Comparison of ENCODE assay signal across 8 mouse cellular contexts in genomic region chr9:72133089-72133771, GRCm38 (mm10). TPM values are rescaled to one million over a fixed set of nuclear protein-coding genes. Genes with fewer than 3 reads are reported as not detected.
DNase-seq lines count a peak whose midpoint lies in the region; ATAC-seq and TF ChIP-seq lines count a peak whose summit lies in the region.

No protein-coding gene starts in this region.

- H3K27ac ChIP-seq in bone marrow macrophage, adult 2 months (ENCODE audit: insufficient read depth, low read depth, low read length), result peak overlapping the region; percentile 60
- peak overlapping the region; percentile 95 for H3K27ac ChIP-seq in embryonic facial prominence, embryonic 15.5 days (replicated peaks)
- peak overlapping the region; percentile 98 for H3K27ac ChIP-seq in heart, embryonic 10.5 days
- peak overlapping the region; percentile 95 for H3K27ac ChIP-seq in kidney, embryonic 15.5 days
- H3K27ac ChIP-seq in liver, embryonic 11.5 days (ENCODE audit: low read depth, low read length), result peak overlapping the region; percentile 70

- H3K9me3 ChIP-seq in embryonic facial prominence, embryonic 15.5 days (replicated peaks), result no peaks in the 10 kb centered on the region
- H3K9me3 ChIP-seq in heart, embryonic 10.5 days, result no peaks in the 10 kb centered on the region
- H3K9me3 ChIP-seq in kidney, embryonic 15.5 days (replicated peaks), result no peaks in the 10 kb centered on the region
- no peaks in the 10 kb centered on the region for H3K9me3 ChIP-seq in liver, embryonic 11.5 days (ENCODE audit: control insufficient read depth, low read length)

- no peaks in the 10 kb centered on the region for H3K36me3 ChIP-seq in embryonic facial prominence, embryonic 15.5 days
- H3K36me3 ChIP-seq in heart, embryonic 10.5 days, result no peaks in the 10 kb centered on the region
- H3K36me3 ChIP-seq in kidney, embryonic 15.5 days, result no peaks in the 10 kb centered on the region
- H3K36me3 ChIP-seq in liver, embryonic 11.5 days (ENCODE audit: control insufficient read depth, insufficient read depth, low read length), result no peaks in the 10 kb centered on the region
- no peaks in the 10 kb centered on the region for H3K36me3 ChIP-seq in myocyte (ENCODE audit: control insufficient read depth, insufficient read depth)

- 1% methylated on average over 56 of the region's 56 CpGs for WGBS in embryonic facial prominence, embryonic 15.5 days
- 2% methylated on average over 56 of the region's 56 CpGs for WGBS in heart, embryonic 10.5 days
- whole genome bisulfite sequencing in kidney, embryonic 15.5 days, result 1% methylated on average over 56 of the region's 56 CpGs
- 2% methylated on average over 53 of the region's 56 CpGs for WGBS in liver, embryonic 11.5 days

- peaks cover 12% of the 10 kb centered on the region for H3K4me1 ChIP-seq in bone marrow macrophage, adult 2 months (ENCODE audit: control insufficient read depth, insufficient read depth, low read length)
- peaks cover 17% of the 10 kb centered on the region; the same call in 1 of the 2 replicates for H3K4me1 ChIP-seq in embryonic facial prominence, embryonic 15.5 days
- peaks cover 14% of the 10 kb centered on the region for H3K4me1 ChIP-seq in heart, embryonic 10.5 days
- peaks cover 13% of the 10 kb centered on the region for H3K4me1 ChIP-seq in kidney, embryonic 15.5 days
- peaks cover 5% of the 10 kb centered on the region; the same call in 1 of the 2 replicates for H3K4me1 ChIP-seq in liver, embryonic 11.5 days (replicated peaks; ENCODE audit: control insufficient read depth, insufficient read depth, low read length)

- peak overlapping the region; percentile 79 for H3K4me2 ChIP-seq in embryonic facial prominence, embryonic 15.5 days (replicated peaks)
- peak overlapping the region; percentile 87 for H3K4me2 ChIP-seq in kidney, embryonic 15.5 days
- peak overlapping the region; percentile 87 for H3K4me2 ChIP-seq in liver, embryonic 11.5 days
- peak overlapping the region; percentile 97 for H3K4me2 ChIP-seq in myocyte (ENCODE audit: low read depth)

- TF ChIP-seq CTCF in bone marrow macrophage, adult 2 months (IDR thresholded peaks at IDR 0.05; ENCODE audit: low read depth, low read length), result no peak

- DNase-seq in B cell, adult 2 months, result peak; percentile 83 to 89
- peak; percentile 92 for DNase-seq in heart, embryonic 10.5 days (ENCODE audit: low spot score)
- DNase-seq in liver, embryonic 11.5 days (ENCODE audit: low spot score), result peak; percentile 88
- DNase-seq in spleen, postnatal 4 days (ENCODE audit: low spot score in 2 of 2), result peak; percentile 81 to 90

- TF ChIP-seq POLR2A in bone marrow macrophage, adult 2 months (IDR thresholded peaks at IDR 0.05; ENCODE audit: borderline replicate concordance, low read depth, low read length), result 0 out of 2 replicates have a peak, but pooled peaks have one; percentile 24
- peak; percentile 33 for TF ChIP-seq POLR2A in myocyte (IDR thresholded peaks at IDR 0.05; ENCODE audit: insufficient read length, low read depth)

- H3K4me3 ChIP-seq in bone marrow macrophage, adult 2 months (ENCODE audit: insufficient read depth, low read length), result peak overlapping the region; percentile 54
- peak overlapping the region; percentile 66 for H3K4me3 ChIP-seq in embryonic facial prominence, embryonic 15.5 days (replicated peaks)
- peak overlapping the region; percentile 75 for H3K4me3 ChIP-seq in heart, embryonic 10.5 days
- H3K4me3 ChIP-seq in kidney, embryonic 15.5 days (replicated peaks), result peak overlapping the region; percentile 62
- peak overlapping the region; percentile 62 for H3K4me3 ChIP-seq in liver, embryonic 11.5 days (ENCODE audit: low read depth, low read length)
- H3K4me3 ChIP-seq in myocyte, result peak overlapping the region; percentile 35

- ATAC-seq in embryonic facial prominence, embryonic 15.5 days (ENCODE audit: insufficient number of reproducible peaks, low FRiP score, low TSS enrichment, low read depth), result peak; percentile 94
- ATAC-seq in kidney, embryonic 15.5 days (replicated peaks; ENCODE audit: low FRiP score), result peak; percentile 97
- peak; percentile 91 for ATAC-seq in liver, embryonic 11.5 days (replicated peaks; ENCODE audit: low FRiP score)

- H3K79me2 ChIP-seq in myocyte (ENCODE audit: control insufficient read depth, insufficient read depth), result no peaks in the 10 kb centered on the region

- H3K27me3 ChIP-seq in embryonic facial prominence, embryonic 15.5 days, result no peaks in the 10 kb centered on the region
- no peaks in the 10 kb centered on the region for H3K27me3 ChIP-seq in heart, embryonic 10.5 days (ENCODE audit: insufficient read depth, poor library complexity, severe bottlenecking)
- H3K27me3 ChIP-seq in kidney, embryonic 15.5 days, result no peaks in the 10 kb centered on the region
- no peaks in the 10 kb centered on the region for H3K27me3 ChIP-seq in liver, embryonic 11.5 days (replicated peaks; ENCODE audit: control insufficient read depth, insufficient read depth, low read length)
- no peaks in the 10 kb centered on the region for H3K27me3 ChIP-seq in myocyte (ENCODE audit: control insufficient read depth, insufficient read depth, insufficient read length)

- H3K9ac ChIP-seq in embryonic facial prominence, embryonic 15.5 days, result peak overlapping the region; percentile 58
- H3K9ac ChIP-seq in kidney, embryonic 15.5 days, result peak overlapping the region; percentile 69
- H3K9ac ChIP-seq in liver, embryonic 11.5 days (ENCODE audit: low read depth, low read length), result peak overlapping the region; percentile 77

- H3ac ChIP-seq in myocyte (ENCODE audit: control insufficient read depth, insufficient read length), result peak overlapping the region; percentile 20

TF ChIP-seq in myocyte, 11 proteins besides CTCF, POLR2A, EP300 and RAD21:
- TF ChIP-seq MYOG (IDR thresholded peaks at IDR 0.05; ENCODE audit: control insufficient read depth in 1 of 3, insufficient read depth in 1 of 3, insufficient read length in 2 of 3, low read depth in 2 of 3) (peak in 2 of 3 experiments; percentile 61 to 67), MYOD1 (IDR thresholded peaks at IDR 0.05; ENCODE audit: control insufficient read depth in 1 of 3, insufficient read length in 2 of 3, low read depth in 2 of 3) (no peak), POLR2AphosphoS2 (IDR thresholded peaks at IDR 0.05; ENCODE audit: insufficient read length, low read depth) (peak; percentile 45)
TF ChIP-seq in myocyte: peak in this region for 2.

RNA-seq across cellular contexts. Expression of gene Tcf12, which starts 21.6 kb away (rescaled TPM):
- 30.8 and 31.5 TPM in 2 replicates for polyA plus RNA-seq in bone marrow macrophage, adult 2 months (2012; ENCODE audit: insufficient read depth, insufficient read length, missing spikeins)
- polyA plus RNA-seq in embryonic facial prominence, embryonic 15.5 days (2015; fragmentation: Nextera tagmentation; extraction: Ambion mirVana), result 104 and 112 TPM in 2 replicates
- polyA plus RNA-seq in heart, embryonic 10.5 days (2016; fragmentation: Nextera tagmentation; extraction: Ambion mirVana), result 41.5 and 64.8 TPM in 2 replicates
- polyA plus RNA-seq in kidney, embryonic 15.5 days (2015; fragmentation: Nextera tagmentation; extraction: Ambion mirVana), result 69.8 and 70.0 TPM in 2 replicates
- polyA plus RNA-seq in liver, embryonic 11.5 days (2014; fragmentation: Nextera tagmentation; extraction: Ambion mirVana), result 37.0 and 37.2 TPM in 2 replicates
- polyA plus RNA-seq in myocyte (2012; fragmentation: generic; extraction: Trizol), result 34.6 TPM

Comparison
In these comparisons a context has a peak if more than half of its experiments do, and no peak if none do; other contexts are left out.
1. Peak in every context shown above with its lines: DNase-seq, ATAC-seq, H3K4me3 ChIP-seq and H3K27ac ChIP-seq.